Mouse (Mus musculus) lung, embryonic 16.5 days (tissue): Measurements from ENCODE around the gene Spred2. TPM values are rescaled to one million over a fixed set of nuclear protein-coding genes. Genes with fewer than 3 reads are reported as not detected.
A peak's percentile ranks its signal among the peaks of the same experiment; 100 is the strongest.

Source experiments
- ATAC-seq: fragments of 200-750 bp; cut with Nextera tagmentation; 2 replicates; pipeline ENCODE4 v1.8.0; 2017; ENCODE audit warnings: low read depth, mild to moderate bottlenecking, moderate library complexity
- H3K27ac ChIP-seq: fragments of 300-500 bp; sonication (generic); 2 replicates; pipeline ENCODE4 v1.5.1; 2014; ENCODE audit warnings: mild to moderate bottlenecking, control low read depth, low read length
- H3K27me3 ChIP-seq: fragments of 300-500 bp; sonication (generic); 2 replicates; pipeline ENCODE4 v1.6.1; 2014; ENCODE audit warnings: low read depth, low read length, mixed read lengths; ENCODE audit not compliant: control insufficient read depth, insufficient read depth
- H3K36me3 ChIP-seq: fragments of 300-500 bp; sonication (generic); 2 replicates; pipeline ENCODE4 v1.6.1; 2014; ENCODE audit warnings: low read length; ENCODE audit not compliant: control insufficient read depth, insufficient read depth
- H3K4me1 ChIP-seq: fragments of 300-500 bp; sonication (generic); replicated peaks from 2 replicates; pipeline ENCODE4 v1.6.1; 2014; ENCODE audit warnings: low read length, mixed read lengths; ENCODE audit not compliant: control insufficient read depth, insufficient read depth
- H3K4me2 ChIP-seq: fragments of 300-500 bp; sonication (generic); 2 replicates; pipeline ENCODE4 v1.6.1; 2014; ENCODE audit warnings: low read depth, low read length, control low read depth
- H3K4me3 ChIP-seq: fragments of 300-500 bp; sonication (generic); 2 replicates; pipeline ENCODE4 v1.5.1; 2014; ENCODE audit warnings: mild to moderate bottlenecking, low read length, control low read depth
- H3K9ac ChIP-seq: fragments of 300-500 bp; sonication (generic); 2 replicates; pipeline ENCODE4 v1.6.1; 2014; ENCODE audit warnings: low read length, control low read depth
- H3K9me3 ChIP-seq: fragments of 300-500 bp; sonication (generic); 2 replicates; pipeline ENCODE4 v1.6.1; 2016; ENCODE audit warnings: low read length; ENCODE audit not compliant: control insufficient read depth
- WGBS: fragments of 180-500 bp; shearing (Covaris S2); extraction: QIAGEN DNeasy Blood & Tissue Kit; methylation state at CpG from one replicate; pipeline ENCODE4 v1.1.7; 2014; 5-methylcytosine and 5-hydroxymethylcytosine counted together
- polyA plus RNA-seq: library from polyadenylated mRNA; unstranded; fragments of >200 nt; fragmentation: Nextera tagmentation; extraction: Ambion mirVana; gene quantifications from 2 replicates; pipeline ENCODE4 v1.2.1, GENCODE M21; 2015

Spred2 gene
- polyA plus RNA-seq, 1 experiment from 2014 or later: 5.7 TPM

- Histone ChIP-seq H3K36me3 (no peaks in the 10 kb centered on the region), H3K9ac (no peak overlapping the region), H3K27ac (no peak overlapping the region), H3K9me3 (no peaks in the 10 kb centered on the region), H3K4me3 (no peak overlapping the region), H3K4me1 (no peaks in the 10 kb centered on the region), H3K4me2 (no peak overlapping the region), H3K27me3 (no peaks in the 10 kb centered on the region)
- 70% methylated on average over 4 of the region's 4 CpGs for WGBS
- no peak for ATAC-seq
Observed at GRCm38 (mm10) chr11:20042106-20042505, 117.9 kb downstream of the Spred2 start.

- H3K4me1 ChIP-seq: no peaks in the 10 kb centered on the region
- H3K27me3 ChIP-seq: no peaks in the 10 kb centered on the region
- no peak overlapping the region for H3K4me3 ChIP-seq
- no peak overlapping the region for H3K9ac ChIP-seq
- no peak for ATAC-seq
- no peak overlapping the region for H3K27ac ChIP-seq
- WGBS: 73% methylated on average over 4 of the region's 4 CpGs
- no peaks in the 10 kb centered on the region for H3K36me3 ChIP-seq
- H3K4me2 ChIP-seq: no peak overlapping the region
- no peaks in the 10 kb centered on the region for H3K9me3 ChIP-seq
Observed at GRCm38 (mm10) chr11:20043256-20043655, 119.1 kb downstream of the Spred2 start.

DNA sequence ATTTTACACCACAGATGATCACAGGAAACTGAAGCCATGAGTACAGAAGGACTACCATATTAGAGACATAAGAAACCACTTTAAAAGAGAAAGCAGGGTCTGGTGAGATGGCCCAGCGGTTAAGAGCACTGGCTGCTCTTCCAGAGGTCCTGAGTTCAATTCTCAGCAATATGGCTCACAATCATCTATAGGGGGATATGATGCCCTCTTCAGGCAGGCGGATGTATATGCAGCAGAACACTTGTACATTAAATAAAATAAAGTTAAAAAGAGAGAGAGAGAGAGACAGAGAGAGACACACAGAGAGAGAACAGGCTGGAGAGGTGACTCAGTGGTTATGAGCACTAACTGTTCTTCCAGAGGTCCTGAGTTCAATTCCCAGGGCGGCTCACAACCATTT, 121.4 kb downstream of the Spred2 start:
- ATAC-seq: no peak
- Histone ChIP-seq H3K4me1 (no peaks in the 10 kb centered on the region), H3K36me3 (no peaks in the 10 kb centered on the region), H3K4me3 (no peak overlapping the region), H3K9me3 (no peaks in the 10 kb centered on the region), H3K4me2 (no peak overlapping the region), H3K27ac (no peak overlapping the region), H3K9ac (no peak overlapping the region), H3K27me3 (no peaks in the 10 kb centered on the region)
- WGBS: 80% methylated on average over 3 of the region's 3 CpGs

- H3K4me2 ChIP-seq: no peak overlapping the region
- H3K4me3 ChIP-seq: no peak overlapping the region
- H3K36me3 ChIP-seq: no peaks in the 10 kb centered on the region; the same call in 1 of the 2 replicates
- no peak overlapping the region for H3K27ac ChIP-seq
- H3K27me3 ChIP-seq: no peaks in the 10 kb centered on the region
- WGBS: 57% methylated on average over 13 of the region's 13 CpGs
- H3K4me1 ChIP-seq: no peaks in the 10 kb centered on the region
- no peak overlapping the region for H3K9ac ChIP-seq
- ATAC-seq: no peak
- no peaks in the 10 kb centered on the region for H3K9me3 ChIP-seq
Observed at GRCm38 (mm10) chr11:20052814-20053536, 128.8 kb downstream of the Spred2 start.

DNA sequence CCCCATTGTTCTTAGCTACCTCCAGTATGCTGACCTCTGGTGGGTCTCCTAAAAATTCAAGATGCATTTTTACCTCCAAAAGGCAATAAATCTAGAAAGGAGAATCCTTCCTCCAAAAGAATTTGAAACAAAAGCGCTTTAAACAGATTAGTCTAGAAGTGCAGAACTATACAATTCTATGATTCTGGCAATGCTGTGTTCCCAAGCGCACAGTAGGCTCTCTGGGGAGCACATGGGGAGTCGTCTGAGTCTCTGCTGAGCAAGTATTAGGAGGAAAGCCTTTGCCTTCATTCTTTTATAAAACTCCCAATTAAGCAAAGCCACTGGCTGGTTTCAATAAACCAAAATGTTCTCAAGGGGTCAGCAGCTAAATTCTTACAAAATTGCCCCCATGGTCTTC, 129.8 kb downstream of the Spred2 start:
- Histone ChIP-seq H3K36me3 (no peaks in the 10 kb centered on the region; the same call in 1 of the 2 replicates), H3K4me2 (no peak overlapping the region), H3K4me1 (no peaks in the 10 kb centered on the region), H3K9ac (no peak overlapping the region), H3K27ac (no peak overlapping the region), H3K4me3 (no peak overlapping the region), H3K9me3 (no peaks in the 10 kb centered on the region), H3K27me3 (no peaks in the 10 kb centered on the region)
- 83% methylated on average over 3 of the region's 3 CpGs for WGBS
- ATAC-seq: no peak

- no peaks in the 10 kb centered on the region for H3K27me3 ChIP-seq
- ATAC-seq: no peak
Observed at GRCm38 (mm10) chr11:20054617-20055016, 130.4 kb downstream of the Spred2 start.

GRCm38 (mm10) chr11:20056168-20056567, 132.0 kb downstream of the Spred2 start:
- Histone ChIP-seq H3K4me2 (no peak overlapping the region), H3K9ac (no peak overlapping the region), H3K4me1 (no peaks in the 10 kb centered on the region), H3K36me3 (peaks cover 10% of the 10 kb centered on the region), H3K27ac (no peak overlapping the region), H3K9me3 (no peaks in the 10 kb centered on the region), H3K27me3 (no peaks in the 10 kb centered on the region), H3K4me3 (no peak overlapping the region)
- 85% methylated on average over 1 of the region's 1 CpGs for WGBS
- no peak for ATAC-seq

More at GRCm38 (mm10) chr11:20054617-20055016, 130.4 kb downstream of the Spred2 start:
- no peaks in the 10 kb centered on the region for H3K9me3 ChIP-seq
- H3K9ac ChIP-seq: no peak overlapping the region
- 32% methylated on average over 5 of the region's 5 CpGs for WGBS
- H3K4me1 ChIP-seq: no peaks in the 10 kb centered on the region
- H3K27ac ChIP-seq: no peak overlapping the region
- H3K4me3 ChIP-seq: no peak overlapping the region
- no peak overlapping the region for H3K4me2 ChIP-seq
- H3K36me3 ChIP-seq: peaks cover 2% of the 10 kb centered on the region; the same call in 1 of the 2 replicates

GRCm38 (mm10) chr11:20057429-20057828, 133.3 kb downstream of the Spred2 start:
- Histone ChIP-seq H3K36me3 (peaks cover 10% of the 10 kb centered on the region), H3K4me3 (no peak overlapping the region), H3K27ac (no peak overlapping the region), H3K9ac (no peak overlapping the region), H3K4me1 (no peaks in the 10 kb centered on the region), H3K4me2 (no peak overlapping the region), H3K27me3 (no peaks in the 10 kb centered on the region), H3K9me3 (no peaks in the 10 kb centered on the region)
- WGBS: 74% methylated on average over 2 of the region's 2 CpGs
- peak; percentile 62; the same call in 1 of the 2 replicates for ATAC-seq

DNA sequence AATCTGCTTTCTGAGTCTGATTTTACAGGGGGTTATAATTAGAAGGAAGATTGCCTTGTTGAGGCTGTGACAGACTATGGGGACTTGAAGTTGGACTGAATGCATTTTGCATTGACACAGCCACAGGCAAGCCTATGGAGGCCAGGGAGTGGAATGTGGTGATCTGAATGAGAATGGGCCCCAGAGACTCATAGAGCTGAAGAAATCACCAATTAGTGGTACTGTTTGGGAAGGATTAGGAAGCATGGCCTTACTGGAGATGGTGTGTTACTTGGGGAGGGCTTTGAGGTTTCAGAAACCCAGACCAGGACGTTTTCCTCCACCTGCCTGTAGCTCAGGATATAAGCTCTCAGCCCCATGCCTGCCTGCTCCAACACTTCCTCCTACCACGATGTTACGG, 135.6 kb downstream of the Spred2 start:
- peaks cover 11% of the 10 kb centered on the region for H3K36me3 ChIP-seq
- no peak overlapping the region for H3K27ac ChIP-seq
- no peak overlapping the region for H3K4me3 ChIP-seq
- H3K4me2 ChIP-seq: no peak overlapping the region
- no peaks in the 10 kb centered on the region for H3K27me3 ChIP-seq
- H3K9me3 ChIP-seq: no peaks in the 10 kb centered on the region
- 83% methylated on average over 3 of the region's 3 CpGs for WGBS
- ATAC-seq: no peak
- H3K4me1 ChIP-seq: no peaks in the 10 kb centered on the region
- no peak overlapping the region for H3K9ac ChIP-seq
